Mouse (Mus musculus) neutrophil, adult 5-6 weeks (primary cell): ENCODE measurements around the gene Cyb5d1. TPM values are rescaled to one million over a fixed set of nuclear protein-coding genes. Genes with fewer than 3 reads are reported as not detected.
A peak's percentile ranks its signal among the peaks of the same experiment; 100 is the strongest.

ENCODE experiments used
- ATAC-seq: fragments of 151-379, 151-347 bp; 2 replicates; pipeline ENCODE4 v1.8.0; 2017; ENCODE audit warnings: mild to moderate bottlenecking, moderate TSS enrichment; ENCODE audit not compliant: insufficient number of reproducible peaks, poor library complexity, low FRiP score, severe bottlenecking; ENCODE audit errors: extremely low read depth
- total RNA-seq: library from RNA; stranded (forward); fragments of 200-1000 nt; gene quantifications from 2 replicates; pipeline ENCODE4 v1.2.3, GENCODE M21; 2017

Gene Cyb5d1
- total RNA-seq: 53.2 and 64.2 TPM in 2 replicates

DNA sequence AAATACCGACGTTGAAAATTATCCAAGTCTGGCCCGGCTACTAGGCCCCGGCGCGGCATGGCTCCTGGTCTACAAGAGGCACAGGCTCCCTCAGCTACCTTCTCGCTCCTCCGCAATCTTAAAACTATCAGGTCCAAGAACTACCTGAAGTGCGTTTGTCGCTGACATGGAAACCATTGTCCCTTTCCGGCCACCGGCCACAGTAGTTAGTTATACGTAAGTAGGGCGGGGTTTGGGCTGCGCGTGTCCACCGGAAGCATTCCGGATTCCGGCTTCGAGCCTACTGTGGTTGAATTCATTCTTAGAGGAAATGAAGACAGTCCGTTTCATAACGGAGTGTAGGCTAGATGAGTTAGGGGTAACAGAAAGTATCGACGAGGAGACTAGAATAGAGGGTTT, at the start of gene Cyb5d1, which contains the start of gene Naa38:
Gene Cyb5d1 (minus strand): TSS at position 397 of the 399 bp plus-strand sequence.
Gene Naa38 (plus strand): TSS at position 253 of the 399 bp plus-strand sequence.
- peak; percentile 58 for ATAC-seq

DNA sequence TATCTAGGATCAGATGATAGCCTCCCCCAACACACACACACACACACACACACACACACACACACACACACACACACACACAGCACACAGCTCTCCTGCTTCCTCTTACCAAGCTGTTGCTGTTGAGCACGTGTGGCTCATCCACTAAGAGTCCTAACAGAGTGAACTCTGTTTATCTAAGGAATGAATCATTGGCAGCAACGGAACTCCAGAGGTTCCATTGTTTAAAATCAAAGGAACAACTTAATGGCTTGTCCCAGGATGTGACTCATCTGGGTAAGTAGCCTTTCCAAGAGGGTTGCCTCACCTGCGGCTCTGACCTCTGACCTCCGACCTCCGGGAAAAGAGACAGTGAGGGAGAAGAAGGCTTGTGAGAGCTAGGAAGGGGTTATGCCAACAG, 47.9 kb upstream of the Cyb5d1 start:
- no peak for ATAC-seq

DNA sequence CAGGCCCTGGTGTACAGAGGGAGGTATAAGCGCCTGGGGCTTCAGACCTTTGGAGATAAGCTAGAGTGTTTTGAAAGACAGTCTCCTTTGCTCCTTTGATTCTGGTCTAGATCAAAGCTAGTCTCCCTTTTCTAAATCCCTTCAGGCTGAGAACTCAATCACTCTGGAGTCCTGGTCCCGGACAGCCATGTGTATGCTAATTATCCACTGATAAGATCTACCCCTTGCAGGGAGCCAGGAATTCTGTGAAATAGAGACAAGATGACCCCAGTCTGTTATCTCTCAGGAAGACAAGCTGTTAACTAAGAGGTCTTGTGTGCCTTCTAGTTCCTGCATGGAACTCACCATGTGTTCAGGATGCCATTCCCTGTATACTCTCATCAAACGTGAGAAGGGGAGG, 41.9 kb upstream of the Cyb5d1 start:
- ATAC-seq: no peak

DNA sequence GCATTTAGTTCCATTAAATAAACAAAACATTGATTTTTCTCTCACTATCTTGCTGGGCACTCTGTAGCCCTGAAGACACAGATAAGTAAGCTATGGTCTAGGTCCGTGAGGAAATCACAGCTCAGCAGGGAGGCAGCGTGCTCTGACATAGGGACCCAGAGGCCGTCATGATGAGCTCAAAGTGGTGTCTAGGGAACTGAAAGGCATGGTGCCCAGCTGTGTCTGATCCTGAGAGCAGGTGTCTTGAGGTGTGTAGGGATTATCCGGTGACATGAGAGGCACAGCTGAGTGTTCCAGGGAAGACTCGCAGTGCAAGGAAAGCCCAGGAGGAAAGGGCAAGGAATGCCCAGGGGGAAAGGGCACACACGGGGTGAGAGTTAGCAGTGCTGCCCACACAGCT, 37.8 kb upstream of the Cyb5d1 start:
- no peak for ATAC-seq

DNA sequence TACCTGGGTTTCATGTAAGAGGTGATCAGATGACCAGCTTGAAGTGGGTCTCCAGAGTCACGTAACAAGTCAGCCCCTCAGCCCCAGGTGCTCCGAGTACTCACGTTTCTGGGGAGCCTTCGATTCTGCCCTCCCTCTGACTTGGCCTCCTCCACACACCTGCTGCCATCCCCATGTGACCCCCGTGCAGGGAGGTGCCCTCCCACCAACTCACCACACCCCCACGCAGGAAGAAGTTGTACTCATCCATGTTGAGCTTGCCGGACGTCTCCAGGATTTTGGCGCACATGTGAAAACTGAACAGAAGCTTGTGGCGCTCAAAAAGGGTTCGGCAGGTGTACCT, 37.2 kb upstream of the Cyb5d1 start:
- no peak for ATAC-seq

DNA sequence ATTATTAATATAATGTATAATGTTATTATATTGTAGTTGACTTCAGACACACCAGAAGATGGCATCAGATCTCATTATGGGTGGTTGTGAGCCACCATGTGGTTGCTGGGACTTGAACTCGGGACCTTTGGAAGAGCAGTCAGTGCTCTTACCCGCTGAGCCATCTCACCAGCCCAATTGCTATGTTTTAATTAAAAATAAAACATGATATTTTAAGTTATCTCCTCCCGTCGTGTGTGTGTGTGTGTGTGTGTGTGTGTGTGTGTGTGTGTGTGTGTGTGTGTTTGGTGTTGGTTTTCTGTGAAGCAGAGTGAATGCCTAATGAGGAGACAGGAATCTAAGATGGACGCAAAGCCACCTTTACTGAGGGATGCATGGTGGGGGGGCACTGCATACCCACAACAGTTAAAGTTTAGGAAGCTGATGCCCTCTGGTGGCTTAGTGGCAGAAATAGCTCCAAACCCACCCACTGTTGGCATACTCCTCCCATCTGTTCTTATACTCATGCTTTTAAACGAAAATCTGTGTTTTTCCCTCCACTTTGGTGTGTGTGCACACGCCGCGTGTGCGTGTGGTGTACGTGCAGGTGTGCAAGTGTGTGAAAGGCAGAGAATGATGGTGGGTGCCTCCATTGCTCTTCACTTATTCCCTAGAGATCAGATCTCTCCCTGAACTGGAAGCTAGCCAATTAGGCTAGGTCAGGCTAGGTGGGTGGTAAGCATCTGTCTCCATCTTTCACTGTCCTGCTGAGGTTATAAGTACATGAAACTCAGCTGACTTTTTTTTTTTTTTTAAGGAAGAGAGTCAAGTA, 36.6 kb upstream of the Cyb5d1 start:
- peak; percentile 89 for ATAC-seq

DNA sequence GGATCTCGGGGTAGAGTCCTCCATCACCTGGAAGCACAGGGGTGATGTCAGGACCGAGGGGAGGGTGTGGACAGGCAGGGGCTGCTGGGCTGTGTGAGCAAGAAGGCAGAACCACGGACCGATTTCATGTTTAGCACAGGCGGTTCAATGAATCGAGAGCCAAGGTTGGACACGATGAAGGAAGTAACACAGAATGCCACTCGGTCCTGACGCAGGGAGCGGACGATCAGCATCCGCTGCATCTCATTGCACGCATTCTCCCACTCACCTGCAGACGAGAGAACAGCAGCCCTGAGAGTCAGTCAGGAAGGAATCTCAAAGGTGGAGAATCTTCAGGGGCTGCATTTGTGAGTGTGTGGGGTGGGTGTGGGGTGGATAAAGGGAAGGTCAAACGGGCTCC, 35.2 kb upstream of the Cyb5d1 start:
- no peak for ATAC-seq

DNA sequence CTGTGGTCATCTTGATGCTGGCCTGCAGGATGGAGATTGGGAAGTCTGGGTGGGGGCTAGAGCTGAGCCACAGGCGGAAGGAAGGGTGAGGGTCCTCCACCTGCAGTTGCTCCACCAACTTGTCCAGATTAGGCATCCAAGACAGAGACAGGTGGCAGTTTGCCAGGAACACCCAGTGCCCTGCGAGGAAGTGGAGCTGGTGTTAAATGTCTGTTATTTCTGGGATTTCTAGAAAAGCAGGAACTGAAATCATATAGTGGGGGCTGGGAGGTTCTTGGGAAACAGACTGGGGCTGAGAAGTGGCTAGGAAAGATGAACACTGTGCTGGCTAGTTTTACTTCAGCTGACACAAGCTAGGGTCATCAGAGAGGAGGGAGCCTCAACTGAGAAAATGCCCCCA, 33.9 kb upstream of the Cyb5d1 start:
- ATAC-seq: no peak

DNA sequence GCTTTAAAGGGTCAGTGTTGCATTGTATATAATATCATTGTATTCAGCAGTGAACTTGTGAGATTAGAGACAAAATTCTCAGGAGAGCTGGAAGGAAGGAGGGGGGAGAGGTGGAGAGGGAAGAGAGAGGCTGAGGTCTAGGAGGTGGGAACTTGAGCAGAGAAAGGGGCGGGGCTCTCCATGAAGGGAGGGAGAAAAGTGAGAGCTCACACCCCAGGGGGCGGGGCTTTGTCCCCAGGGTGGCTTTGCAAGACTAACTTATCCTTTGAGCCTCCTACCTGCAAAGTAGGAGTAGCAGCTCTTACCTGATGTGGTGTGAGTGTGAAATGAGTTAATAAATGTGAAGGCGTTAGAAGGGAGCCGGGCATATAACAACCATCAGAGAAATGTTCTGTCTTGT, 33.3 kb upstream of the Cyb5d1 start:
- ATAC-seq: no peak

DNA sequence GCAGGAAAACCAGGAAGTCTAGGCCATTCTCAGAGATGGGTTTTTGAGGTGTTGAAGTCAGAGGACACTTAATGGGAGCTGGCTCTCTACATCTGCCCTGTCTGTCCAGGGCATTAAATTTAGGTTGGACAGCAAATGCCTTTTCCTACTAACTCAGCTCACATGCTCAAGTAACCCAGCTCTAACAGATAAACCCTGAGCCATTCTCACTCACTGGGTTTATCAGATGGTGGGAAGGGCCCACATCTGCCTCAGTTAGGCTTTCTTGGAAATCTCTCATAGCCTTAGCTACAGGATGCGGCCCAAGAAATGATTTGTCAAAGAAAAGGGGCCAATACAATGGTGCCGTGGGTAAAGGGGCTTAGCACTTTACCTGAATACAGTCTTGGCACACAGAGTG, 30.8 kb upstream of the Cyb5d1 start:
- ATAC-seq: no peak

DNA sequence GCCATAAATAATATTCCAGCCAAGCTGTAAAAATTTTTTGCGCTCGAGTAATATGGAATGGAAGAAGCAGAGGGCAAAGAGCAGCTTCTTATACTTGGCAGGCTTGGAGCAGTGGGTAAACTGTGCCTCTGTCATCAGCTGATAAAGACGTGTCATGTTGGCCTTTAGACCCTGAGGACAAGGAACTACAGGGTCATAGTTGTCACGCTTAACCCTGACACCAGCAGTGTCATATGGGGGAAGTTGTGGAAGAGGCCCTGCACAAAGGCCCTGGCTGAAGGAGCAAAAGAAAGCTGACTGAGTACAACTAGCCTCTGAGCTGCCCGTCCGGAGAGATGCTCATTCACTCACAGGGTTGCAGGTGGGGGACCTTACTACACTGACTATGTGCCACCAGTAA, 28.5 kb upstream of the Cyb5d1 start:
- ATAC-seq: no peak

DNA sequence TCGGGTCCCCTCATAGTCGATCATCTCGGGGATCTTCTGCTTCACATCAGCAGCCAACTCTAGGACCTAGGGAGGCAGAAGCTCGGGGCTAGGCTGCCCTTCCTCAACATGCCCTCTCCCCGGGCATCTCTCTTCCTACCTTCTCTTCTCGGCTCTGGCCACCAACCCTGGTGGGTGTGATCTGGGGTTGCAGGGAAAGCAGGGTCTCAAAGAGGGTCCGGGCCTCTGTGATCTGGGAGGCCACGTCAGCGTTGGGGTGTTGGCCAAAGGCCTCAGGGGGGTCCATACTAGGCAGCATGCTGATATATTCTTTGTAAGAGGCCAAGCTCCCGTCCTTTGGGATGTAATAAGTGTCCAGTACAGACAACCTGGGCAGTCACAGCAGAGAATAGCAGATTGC, 27.4 kb upstream of the Cyb5d1 start:
- no peak for ATAC-seq

DNA sequence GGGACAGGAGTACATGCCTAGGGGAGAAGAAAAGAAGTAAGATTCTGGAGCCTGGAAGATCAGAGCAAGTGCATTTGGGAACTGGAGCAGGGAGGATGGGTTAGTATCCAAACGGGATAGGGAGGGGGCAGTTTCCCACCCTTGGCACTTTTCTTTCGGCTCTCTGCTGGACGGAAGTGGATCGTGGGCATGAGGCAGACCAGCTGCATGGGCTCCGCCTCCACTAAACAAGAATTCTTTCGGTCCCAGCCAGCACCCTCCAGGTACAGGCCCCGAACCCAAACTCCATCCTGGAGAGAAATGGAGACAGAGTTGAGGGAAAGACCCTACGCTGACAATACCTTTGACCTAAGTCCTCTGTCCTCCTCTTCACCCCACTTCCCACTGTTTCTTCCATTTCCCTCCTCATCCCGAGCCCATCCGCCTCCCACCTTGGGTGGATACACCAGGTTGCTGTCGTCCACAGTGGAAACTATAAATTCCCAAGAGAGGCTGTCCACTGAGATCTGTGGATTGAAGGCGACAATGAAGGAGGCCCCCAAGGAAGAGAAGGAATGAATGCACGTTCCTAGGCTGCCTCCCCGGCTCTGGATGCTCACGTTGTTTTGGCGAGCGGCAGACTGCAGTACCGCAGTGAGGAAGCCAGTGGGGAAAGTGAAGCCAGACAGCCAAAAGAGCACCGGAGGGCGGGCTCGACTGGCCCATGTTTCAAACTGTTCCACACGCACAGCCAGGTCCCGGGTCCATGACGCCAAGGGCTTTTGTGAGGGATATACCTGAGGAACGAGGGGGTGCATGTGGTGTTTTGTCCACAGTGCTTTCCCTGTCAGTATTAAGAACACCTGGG, 25.9 kb upstream of the Cyb5d1 start:
- ATAC-seq: no peak

DNA sequence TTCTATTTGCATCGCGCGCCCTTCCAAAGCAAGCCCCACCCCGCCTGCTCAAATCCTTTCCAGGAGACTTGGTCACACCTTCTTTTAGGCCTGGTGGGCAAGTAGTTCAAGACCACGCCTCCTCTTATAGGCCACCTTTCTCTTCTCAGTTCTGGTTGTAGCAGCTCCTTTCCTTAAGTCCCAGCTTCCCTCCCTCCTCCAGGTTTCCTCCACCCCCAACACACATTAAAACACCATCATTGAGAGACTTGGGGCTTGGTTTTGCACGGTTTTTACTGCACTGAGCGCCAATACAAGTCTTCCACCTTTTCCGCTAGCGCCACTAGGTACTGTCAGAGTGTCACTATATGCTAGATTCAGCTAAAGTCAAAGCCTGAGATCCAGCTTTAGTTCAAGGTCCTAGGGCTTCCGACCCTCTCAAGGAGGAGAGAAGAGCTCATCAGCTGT, 25.1 kb upstream of the Cyb5d1 start:
- ATAC-seq: no peak

DNA sequence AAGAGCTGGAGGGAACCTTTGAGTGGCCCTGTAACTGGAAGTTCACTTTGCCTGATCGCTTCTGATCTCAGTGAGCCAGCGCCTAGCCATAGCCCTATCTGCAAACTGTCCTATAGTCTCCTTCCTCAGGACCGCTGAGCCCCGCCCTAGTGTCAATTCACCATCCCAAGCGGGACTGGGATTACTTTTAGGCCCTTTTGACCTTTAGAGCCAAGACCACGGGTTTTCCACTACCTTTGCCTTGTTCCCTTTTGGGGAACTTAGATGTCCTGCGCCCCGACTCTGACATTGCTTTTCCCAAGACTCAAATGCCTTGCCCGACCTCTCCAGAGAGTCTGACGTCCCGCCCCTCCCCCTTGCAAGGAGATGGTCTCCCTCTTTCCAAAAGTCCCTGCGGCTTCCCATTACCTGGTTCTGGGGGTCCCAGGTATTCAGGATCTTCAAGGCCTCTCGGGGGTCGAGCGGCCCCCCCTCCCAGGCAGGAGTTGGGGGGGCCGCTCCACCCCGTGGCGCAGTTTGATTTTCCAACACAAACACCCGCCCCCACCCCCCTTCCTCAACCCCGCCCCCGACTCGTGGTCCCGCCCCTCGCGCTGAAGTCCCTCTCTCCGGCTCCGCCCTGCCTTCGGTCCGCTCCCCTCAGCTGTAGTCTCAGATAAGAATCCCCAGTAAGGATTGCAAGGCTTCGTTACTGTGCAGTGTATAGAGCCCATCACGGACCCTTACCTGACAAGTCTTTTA, 24.6 kb upstream of the Cyb5d1 start:
- ATAC-seq: no peak

DNA sequence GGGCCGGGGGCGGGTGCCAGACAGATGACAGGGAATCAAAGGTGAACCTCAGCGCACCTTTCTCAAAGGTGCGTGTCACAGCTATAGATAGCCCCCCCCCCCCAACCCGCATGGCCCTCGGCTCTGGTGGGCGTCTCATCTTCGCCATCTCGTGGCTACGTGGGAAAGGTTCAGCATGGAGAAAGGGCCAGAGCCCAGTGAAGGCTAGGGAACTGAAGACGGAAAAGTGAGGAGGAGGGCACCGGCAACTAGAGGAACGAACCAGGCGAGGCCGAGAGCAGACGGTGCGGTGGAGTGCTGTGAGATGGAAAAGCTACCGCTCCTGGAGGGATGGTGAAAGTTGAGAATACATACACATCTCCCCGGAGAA, 24.0 kb upstream of the Cyb5d1 start:
- ATAC-seq: no peak

DNA sequence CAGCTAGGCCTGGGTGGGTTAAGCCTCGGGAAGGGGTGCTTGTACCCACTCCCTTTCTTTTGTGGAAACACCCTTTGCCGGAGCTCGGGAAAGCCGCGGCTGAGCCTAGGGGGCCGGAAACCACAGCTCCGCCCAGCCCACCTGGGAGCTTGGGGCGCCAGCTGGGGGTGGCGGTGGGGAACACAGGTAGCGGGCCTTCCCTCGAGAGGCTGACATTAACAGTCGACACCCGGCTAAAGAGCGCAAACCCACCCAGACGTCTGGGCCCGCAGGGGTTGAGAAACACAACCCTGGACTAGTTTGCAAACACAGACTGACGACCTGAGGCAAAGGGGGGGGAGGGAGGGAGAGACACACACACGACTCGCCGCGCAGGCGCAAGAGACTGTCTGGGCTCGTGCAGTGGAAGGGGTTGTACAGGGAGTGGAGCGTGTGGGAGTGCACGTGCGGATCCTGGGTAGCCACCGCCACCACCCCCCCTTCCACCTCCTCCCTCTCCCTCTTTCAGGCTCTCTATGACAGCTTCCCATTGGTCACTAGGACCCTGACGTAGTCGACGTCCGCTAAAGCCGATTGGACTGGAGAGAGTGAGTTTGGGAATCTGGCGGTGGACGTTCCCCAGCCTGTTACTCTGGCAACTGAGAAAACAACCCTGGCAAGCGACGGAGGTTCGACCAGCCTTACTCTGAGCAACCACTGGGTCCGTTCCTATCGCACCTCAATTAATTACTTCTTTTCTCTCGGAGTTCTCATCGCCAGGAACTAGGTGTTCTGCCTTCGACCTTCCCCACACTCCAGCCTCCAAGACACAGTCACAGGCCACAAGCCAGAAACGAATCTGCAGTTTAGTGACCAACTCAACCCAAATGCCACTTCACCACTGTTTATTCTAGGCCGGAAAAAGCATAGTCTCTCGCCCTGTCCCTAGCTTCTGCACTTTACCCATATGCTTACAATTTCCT, 23.3 kb upstream of the Cyb5d1 start:
- peak; percentile 64 for ATAC-seq
